Mouse (Mus musculus): ENCODE results near the gene Lypd3. TPM values are rescaled to one million over a fixed set of nuclear protein-coding genes. Genes with fewer than 3 reads are reported as not detected.
"Not testable (repeated sequence)": the region's sequence is repeated elsewhere in the genome, so short reads cannot be mapped to it uniquely, and the experiment has no call there.

Gene Lypd3
- polyA plus RNA-seq, 1 experiment from 2014 or later: not detected

GRCm38 (mm10) chr7:24664959-24665358, 28.6 kb downstream of the Lypd3 start:
- no peak for ATAC-seq (ENCODE audit: insufficient number of reproducible peaks, insufficient read depth, low FRiP score, low read depth)
- Histone ChIP-seq H3K9ac (ENCODE audit: low read length) (no peak overlapping the region), H3K27me3 (ENCODE audit: control insufficient read depth, insufficient read depth, low read length) (no peaks in the 10 kb centered on the region), H3K4me2 (ENCODE audit: low read length) (no peak overlapping the region), H3K27ac (replicated peaks in 1 of 2; ENCODE audit: control insufficient read depth in 1 of 2, insufficient read depth in 1 of 2, low read depth in 2 of 2, low read length in 2 of 2) (no peak overlapping the region), H3K36me3 (ENCODE audit: control insufficient read depth, insufficient read depth, low read length) (no peaks in the 10 kb centered on the region), H3K4me1 (ENCODE audit: control insufficient read depth in 2 of 2, insufficient read depth in 2 of 2, low read length in 2 of 2) (no peaks in the 10 kb centered on the region), H3K4me3 (ENCODE audit: control insufficient read depth in 1 of 2, insufficient read depth in 1 of 2, low read depth in 1 of 2, low read length in 2 of 2) (no peak overlapping the region), H3K9me3 (ENCODE audit: control insufficient read depth, low read length) (no peaks in the 10 kb centered on the region)
- WGBS: 41% methylated on average over 9 of the region's 9 CpGs

GRCm38 (mm10) chr7:24671944-24672439, 35.6 kb downstream of the Lypd3 start:
- no peak overlapping the region for H3K27ac ChIP-seq (replicated peaks in 1 of 2; ENCODE audit: control insufficient read depth in 1 of 2, insufficient read depth in 1 of 2, low read depth in 2 of 2, low read length in 2 of 2)
- H3K4me3 ChIP-seq (ENCODE audit: control insufficient read depth in 1 of 2, insufficient read depth in 1 of 2, low read depth in 1 of 2, low read length in 2 of 2): no peak overlapping the region
- 85% methylated on average over 23 of the region's 23 CpGs for WGBS
- H3K4me1 ChIP-seq (ENCODE audit: control insufficient read depth in 2 of 2, insufficient read depth in 2 of 2, low read length in 2 of 2): no peaks in the 10 kb centered on the region
- H3K27me3 ChIP-seq (ENCODE audit: control insufficient read depth, insufficient read depth, low read length): no peaks in the 10 kb centered on the region
- no peaks in the 10 kb centered on the region for H3K9me3 ChIP-seq (ENCODE audit: control insufficient read depth, low read length)
- no peak overlapping the region for H3K9ac ChIP-seq (ENCODE audit: low read length)
- H3K4me2 ChIP-seq (ENCODE audit: low read length): no peak overlapping the region
- ATAC-seq (ENCODE audit: insufficient number of reproducible peaks, insufficient read depth, low FRiP score, low read depth): no peak
- no peaks in the 10 kb centered on the region for H3K36me3 ChIP-seq (ENCODE audit: control insufficient read depth, insufficient read depth, low read length)

GRCm38 (mm10) chr7:24676575-24676974, 40.2 kb downstream of the Lypd3 start, which contains the start of gene Tex101:
Tex101 (minus strand) TSS chr7:24676675.
- H3K4me2 ChIP-seq (ENCODE audit: low read length): no peak within 1 kb of the TSS
- H3K4me3 ChIP-seq (ENCODE audit: control insufficient read depth in 1 of 2, insufficient read depth in 1 of 2, low read depth in 1 of 2, low read length in 2 of 2): no peak within 1 kb of the TSS
- H3K4me1 ChIP-seq (ENCODE audit: control insufficient read depth in 2 of 2, insufficient read depth in 2 of 2, low read length in 2 of 2): no peaks in the 10 kb centered on the region
- 82% methylated on average over 9 of the region's 9 CpGs for WGBS
- ATAC-seq (ENCODE audit: insufficient number of reproducible peaks, insufficient read depth, low FRiP score, low read depth): no peak
- H3K36me3 ChIP-seq (ENCODE audit: control insufficient read depth, insufficient read depth, low read length): no peaks in the 10 kb centered on the region
- no peak within 1 kb of the TSS for H3K9ac ChIP-seq (ENCODE audit: low read length)
- H3K27me3 ChIP-seq (ENCODE audit: control insufficient read depth, insufficient read depth, low read length): no peaks in the 10 kb centered on the region
- H3K9me3 ChIP-seq (ENCODE audit: control insufficient read depth, low read length): no peaks in the 10 kb centered on the region
- no peak within 1 kb of the TSS for H3K27ac ChIP-seq (replicated peaks in 1 of 2; ENCODE audit: control insufficient read depth in 1 of 2, insufficient read depth in 1 of 2, low read depth in 2 of 2, low read length in 2 of 2)

DNA sequence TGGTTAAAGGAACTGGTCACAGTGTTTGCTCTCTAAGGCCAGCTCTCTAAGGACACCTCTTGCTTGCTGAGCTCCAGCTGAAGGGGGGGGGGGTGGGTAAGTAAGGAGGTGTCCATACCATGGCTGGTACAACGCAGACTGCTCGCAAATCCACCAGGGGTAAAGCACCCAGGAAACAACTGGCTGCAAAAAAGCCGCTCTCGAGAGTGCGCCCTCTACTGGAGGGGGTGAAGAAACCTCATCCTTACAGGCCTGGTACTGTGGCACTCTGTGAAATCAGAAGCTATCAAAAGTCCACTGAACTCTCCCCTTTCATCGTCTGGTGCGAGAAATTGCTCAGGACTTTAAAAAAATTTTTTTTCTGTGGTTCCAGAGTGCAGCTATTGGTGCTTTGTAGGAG, 47.8 kb downstream of the Lypd3 start:
- not testable (repeated sequence) for H3K27me3 ChIP-seq (ENCODE audit: control insufficient read depth, insufficient read depth, low read length); H3K36me3 ChIP-seq (ENCODE audit: control insufficient read depth, insufficient read depth, low read length); H3K9ac ChIP-seq (ENCODE audit: low read length); H3K9me3 ChIP-seq (ENCODE audit: control insufficient read depth, low read length); H3K4me1 ChIP-seq (ENCODE audit: control insufficient read depth in 2 of 2, insufficient read depth in 2 of 2, low read length in 2 of 2); ATAC-seq (ENCODE audit: insufficient number of reproducible peaks, insufficient read depth, low FRiP score, low read depth); H3K27ac ChIP-seq (replicated peaks in 1 of 2; ENCODE audit: control insufficient read depth in 1 of 2, insufficient read depth in 1 of 2, low read depth in 2 of 2, low read length in 2 of 2); H3K4me3 ChIP-seq (ENCODE audit: control insufficient read depth in 1 of 2, insufficient read depth in 1 of 2, low read depth in 1 of 2, low read length in 2 of 2); H3K4me2 ChIP-seq (ENCODE audit: low read length)
- 69% methylated on average over 7 of the region's 7 CpGs for WGBS

- H3K4me1 ChIP-seq (ENCODE audit: control insufficient read depth in 2 of 2, insufficient read depth in 2 of 2, low read length in 2 of 2); H3K4me3 ChIP-seq (ENCODE audit: control insufficient read depth in 1 of 2, insufficient read depth in 1 of 2, low read depth in 1 of 2, low read length in 2 of 2); H3K27me3 ChIP-seq (ENCODE audit: control insufficient read depth, insufficient read depth, low read length); H3K9ac ChIP-seq (ENCODE audit: low read length); ATAC-seq (ENCODE audit: insufficient number of reproducible peaks, insufficient read depth, low FRiP score, low read depth); H3K27ac ChIP-seq (replicated peaks in 1 of 2; ENCODE audit: control insufficient read depth in 1 of 2, insufficient read depth in 1 of 2, low read depth in 2 of 2, low read length in 2 of 2); H3K4me2 ChIP-seq (ENCODE audit: low read length); H3K36me3 ChIP-seq (ENCODE audit: control insufficient read depth, insufficient read depth, low read length); H3K9me3 ChIP-seq (ENCODE audit: control insufficient read depth, low read length): not testable (repeated sequence)
- 88% methylated on average over 10 of the region's 10 CpGs for WGBS
Measured at GRCm38 (mm10) chr7:24687519-24687918, 51.2 kb downstream of the Lypd3 start.

Other genes starting within 250 kb of the Lypd3 start
- gene Smg9, start 236.9 kb upstream of the Lypd3 start, polyA plus RNA-seq (2014; fragmentation: Nextera tagmentation; extraction: Ambion mirVana): 18.4 and 20.7 TPM in 2 replicates
- not detected in 2 replicates for gene Irgc1, start 184.3 kb upstream of the Lypd3 start, polyA plus RNA-seq (2014; fragmentation: Nextera tagmentation; extraction: Ambion mirVana)
- gene Plaur, start 174.1 kb upstream of the Lypd3 start, polyA plus RNA-seq (2014; fragmentation: Nextera tagmentation; extraction: Ambion mirVana): 7.9 and 8.2 TPM in 2 replicates
- 0.46 and 0.47 TPM in 2 replicates for gene Cadm4, start 154.5 kb upstream of the Lypd3 start, polyA plus RNA-seq (2014; fragmentation: Nextera tagmentation; extraction: Ambion mirVana)
- 23.7 and 28.2 TPM in 2 replicates for gene Zfp428, start 129.5 kb upstream of the Lypd3 start, polyA plus RNA-seq (2014; fragmentation: Nextera tagmentation; extraction: Ambion mirVana)
- 0.38 TPM in 1 of 2 replicates, not detected in the other for gene AC161166.1, start 124.1 kb upstream of the Lypd3 start, polyA plus RNA-seq (2014; fragmentation: Nextera tagmentation; extraction: Ambion mirVana)
- gene Irgq, start 105.9 kb upstream of the Lypd3 start, polyA plus RNA-seq (2014; fragmentation: Nextera tagmentation; extraction: Ambion mirVana): 7.4 and 8.0 TPM in 2 replicates
- not detected in 2 replicates for gene Pinlyp, start 90.4 kb upstream of the Lypd3 start, polyA plus RNA-seq (2014; fragmentation: Nextera tagmentation; extraction: Ambion mirVana)
- 54.6 and 57.4 TPM in 2 replicates for gene Xrcc1, start 90.3 kb upstream of the Lypd3 start, polyA plus RNA-seq (2014; fragmentation: Nextera tagmentation; extraction: Ambion mirVana)
- 24.8 and 26.2 TPM in 2 replicates for gene Ethe1, start 49.0 kb upstream of the Lypd3 start, polyA plus RNA-seq (2014; fragmentation: Nextera tagmentation; extraction: Ambion mirVana)
- 0.36 and 0.49 TPM in 2 replicates for gene Zfp575, start 48.9 kb upstream of the Lypd3 start, polyA plus RNA-seq (2014; fragmentation: Nextera tagmentation; extraction: Ambion mirVana)
- 0.08 TPM in 1 of 2 replicates, not detected in the other for gene Phldb3, start 25.8 kb upstream of the Lypd3 start, polyA plus RNA-seq (2014; fragmentation: Nextera tagmentation; extraction: Ambion mirVana)
- gene Tex101, start 40.1 kb downstream of the Lypd3 start, polyA plus RNA-seq (2014; fragmentation: Nextera tagmentation; extraction: Ambion mirVana): not detected in 2 replicates
- gene BC049730, start 72.7 kb downstream of the Lypd3 start, polyA plus RNA-seq (2014; fragmentation: Nextera tagmentation; extraction: Ambion mirVana): not detected in 2 replicates
- not detected in 2 replicates for gene Gm4763, start 90.4 kb downstream of the Lypd3 start, polyA plus RNA-seq (2014; fragmentation: Nextera tagmentation; extraction: Ambion mirVana)
- not detected in 2 replicates for gene Cd177, start 123.8 kb downstream of the Lypd3 start, polyA plus RNA-seq (2014; fragmentation: Nextera tagmentation; extraction: Ambion mirVana)
- not detected in 2 replicates for gene Ceacam10, start 140.7 kb downstream of the Lypd3 start, polyA plus RNA-seq (2014; fragmentation: Nextera tagmentation; extraction: Ambion mirVana)
- gene Gm9844, start 225.7 kb downstream of the Lypd3 start, polyA plus RNA-seq (2014; fragmentation: Nextera tagmentation; extraction: Ambion mirVana): 13.5 and 14.2 TPM in 2 replicates
- not detected in 2 replicates for gene Lypd4, start 233.4 kb downstream of the Lypd3 start, polyA plus RNA-seq (2014; fragmentation: Nextera tagmentation; extraction: Ambion mirVana)
- not detected in 2 replicates for gene Dmrtc2, start 233.5 kb downstream of the Lypd3 start, polyA plus RNA-seq (2014; fragmentation: Nextera tagmentation; extraction: Ambion mirVana)
- 1,418 and 1,656 TPM in 2 replicates for gene Rps19, start 247.8 kb downstream of the Lypd3 start, polyA plus RNA-seq (2014; fragmentation: Nextera tagmentation; extraction: Ambion mirVana)

Measured in heart, embryonic 14.5 days (tissue).